8 mouse cellular contexts compared by ENCODE assay signal in genomic region chr13:68998558-68998917, GRCm38 (mm10). TPM values are rescaled to one million over a fixed set of nuclear protein-coding genes. Genes with fewer than 3 reads are reported as not detected.
DNase-seq lines count a peak whose midpoint lies in the region; ATAC-seq and TF ChIP-seq lines count a peak whose summit lies in the region.

No protein-coding gene starts in this region.

- TF ChIP-seq CTCF in small intestine, adult 2 months (IDR thresholded peaks at IDR 0.05; ENCODE audit: extremely low read depth, insufficient read length, insufficient replicate concordance, low read depth, low read length): no peak

- ATAC-seq in kidney, embryonic 14.5 days (ENCODE audit: low FRiP score, low TSS enrichment): no peak
- peak; percentile 9; the same call in 1 of the 2 replicates for ATAC-seq in lung, embryonic 15.5 days (ENCODE audit: borderline replicate concordance, extremely low read depth, low FRiP score, low TSS enrichment)

- TF ChIP-seq POLR2A in small intestine, adult 2 months (IDR thresholded peaks at IDR 0.05; ENCODE audit: low read depth, low read length): no peak

- no peaks in the 10 kb centered on the region for H3K4me1 ChIP-seq in kidney, embryonic 14.5 days (ENCODE audit: control insufficient read depth, insufficient read depth, low read length)
- peaks cover 21% of the 10 kb centered on the region for H3K4me1 ChIP-seq in hindbrain, embryonic 10.5 days (replicated peaks)
- peaks cover 24% of the 10 kb centered on the region for H3K4me1 ChIP-seq in lung, embryonic 15.5 days
- H3K4me1 ChIP-seq in small intestine, adult 2 months (ENCODE audit: control insufficient read depth, insufficient read depth, insufficient read length, low read length): peaks cover 4% of the 10 kb centered on the region

- intact Hi-C loops in gastrocnemius, postnatal 36 days (cut with DNase I): loop anchor here (5.0 kb wide), 2 partner anchors 41 to 206 kb away; no protein-coding TSS in a partner anchor

- no peak for DNase-seq in kidney, postnatal 36 days
- peak; percentile 53 for DNase-seq in embryo, embryonic 11 days
- DNase-seq in hindbrain, embryonic 10.5 days (ENCODE audit: low spot score): no peak
- DNase-seq in adrenal gland, adult 2 months: no peak
- DNase-seq in gastrocnemius, postnatal 36 days: no peak

- no peaks in the 10 kb centered on the region for H3K36me3 ChIP-seq in kidney, embryonic 14.5 days (ENCODE audit: control insufficient read depth, insufficient read depth, low read length)
- H3K36me3 ChIP-seq in hindbrain, embryonic 10.5 days: no peaks in the 10 kb centered on the region
- no peaks in the 10 kb centered on the region for H3K36me3 ChIP-seq in lung, embryonic 15.5 days
- no peaks in the 10 kb centered on the region for H3K36me3 ChIP-seq in small intestine, adult 2 months (ENCODE audit: control insufficient read depth, insufficient read depth, low read length)

- peak overlapping the region; percentile 88 for H3K4me2 ChIP-seq in kidney, embryonic 14.5 days (replicated peaks; ENCODE audit: low read depth, low read length)
- H3K4me2 ChIP-seq in lung, embryonic 15.5 days: peak overlapping the region; percentile 78

- peak overlapping the region; percentile 79 for H3K9ac ChIP-seq in kidney, embryonic 14.5 days (ENCODE audit: low read depth, low read length)
- H3K9ac ChIP-seq in lung, embryonic 15.5 days: peak overlapping the region; percentile 80

- H3K27ac ChIP-seq in kidney, embryonic 14.5 days (ENCODE audit: low read depth, low read length): no peak overlapping the region; the same call in 1 of the 2 replicates
- H3K27ac ChIP-seq in hindbrain, embryonic 10.5 days: peak overlapping the region; percentile 82; the same call in 1 of the 2 replicates
- H3K27ac ChIP-seq in lung, embryonic 15.5 days: peak overlapping the region; percentile 85
- H3K27ac ChIP-seq in small intestine, adult 2 months (ENCODE audit: insufficient read depth, low read depth, low read length): no peak overlapping the region

- no peaks in the 10 kb centered on the region; the same call in 1 of the 2 replicates for H3K27me3 ChIP-seq in kidney, embryonic 14.5 days (ENCODE audit: control insufficient read depth, insufficient read depth, low read length)
- H3K27me3 ChIP-seq in hindbrain, embryonic 10.5 days (ENCODE audit: insufficient read depth, poor library complexity, severe bottlenecking): peaks cover 48% of the 10 kb centered on the region
- H3K27me3 ChIP-seq in lung, embryonic 15.5 days: peaks cover 27% of the 10 kb centered on the region
- peaks cover 19% of the 10 kb centered on the region for H3K27me3 ChIP-seq in small intestine, adult 2 months (ENCODE audit: control insufficient read depth, insufficient read depth, low read length)

- H3K9me3 ChIP-seq in kidney, embryonic 14.5 days (ENCODE audit: control insufficient read depth, low read length): no peaks in the 10 kb centered on the region
- H3K9me3 ChIP-seq in hindbrain, embryonic 10.5 days: no peaks in the 10 kb centered on the region
- H3K9me3 ChIP-seq in lung, embryonic 15.5 days: no peaks in the 10 kb centered on the region

- WGBS in kidney, embryonic 14.5 days: under 1% methylated on average over 17 of the region's 17 CpGs
- 1% methylated on average over 17 of the region's 17 CpGs for WGBS in hindbrain, embryonic 10.5 days
- under 1% methylated on average over 17 of the region's 17 CpGs for WGBS in lung, embryonic 15.5 days
- 2% methylated on average over 17 of the region's 17 CpGs for WGBS in small intestine, adult 2 months

- peak overlapping the region; percentile 56 for H3K4me3 ChIP-seq in kidney, embryonic 14.5 days (ENCODE audit: low read length)
- peak overlapping the region; percentile 69 for H3K4me3 ChIP-seq in hindbrain, embryonic 10.5 days
- peak overlapping the region; percentile 60 for H3K4me3 ChIP-seq in lung, embryonic 15.5 days
- H3K4me3 ChIP-seq in small intestine, adult 2 months (ENCODE audit: low read depth, low read length): peak overlapping the region; percentile 65

RNA-seq across cellular contexts. Expression of gene Adcy2, which starts 0.8 kb away (rescaled TPM):
- 6.6 and 9.4 TPM in 2 replicates for polyA plus RNA-seq in kidney, embryonic 14.5 days (2014; fragmentation: Nextera tagmentation; extraction: Ambion mirVana)
- polyA plus RNA-seq in hindbrain, embryonic 10.5 days (2016; fragmentation: Nextera tagmentation; extraction: Ambion mirVana): 0.81 and 1.5 TPM in 2 replicates
- polyA plus RNA-seq in lung, embryonic 15.5 days (2015; fragmentation: Nextera tagmentation; extraction: Ambion mirVana): 20.6 and 22.2 TPM in 2 replicates
- 0.51 and 0.56 TPM in 2 replicates for polyA plus RNA-seq in small intestine, adult 2 months (2012; rRNA removed)
- 1 to 10 TPM in 1 of 2 experiments, under 1 TPM in 1; 0.72 to 1.3 TPM for total RNA-seq in adrenal gland, adult 2 months (2021)
- polyA plus RNA-seq in adrenal gland, adult 2 months (2012; rRNA removed): 0.27 and 0.49 TPM in 2 replicates
- 10 to 100 TPM; 27.2 to 30.0 TPM for total RNA-seq in gastrocnemius, postnatal 36 days (2021)

Comparison
In these comparisons a context has a peak if more than half of its experiments do, and no peak if none do; other contexts are left out.
1. H3K27ac ChIP-seq: peak in hindbrain, embryonic 10.5 days (single experiment) and lung, embryonic 15.5 days (single experiment); none in kidney, embryonic 14.5 days (single experiment) and small intestine, adult 2 months (single experiment).
2. Peak in every context shown above with its lines, with median percentiles within 50 percentile points of each other: H3K4me3 ChIP-seq.